Mouse (Mus musculus): ENCODE measurements around the gene Sorl1.

DNA sequence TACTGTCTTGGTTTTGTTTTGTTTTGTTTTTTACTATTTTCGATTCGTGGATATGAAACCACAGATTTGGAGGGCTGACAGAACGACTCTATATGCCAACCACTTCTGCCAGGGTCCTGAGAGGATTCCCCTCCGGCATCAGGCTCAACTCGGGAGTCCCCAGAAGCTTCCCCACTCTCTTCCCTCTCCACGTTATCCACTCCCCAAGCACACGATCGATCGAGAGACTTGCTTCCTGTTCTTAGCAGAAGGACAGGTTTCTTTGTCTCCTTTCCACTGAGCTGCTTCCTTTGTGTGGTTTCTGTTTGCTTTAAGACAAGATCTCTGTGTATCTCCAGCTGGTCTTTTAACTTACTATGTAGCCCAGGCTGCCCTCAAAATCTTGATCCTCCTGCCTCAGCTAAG, 90.0 kb downstream of the Sorl1 start:
- TF ChIP-seq POLR2A (IDR thresholded peaks at IDR 0.05; ENCODE audit: borderline replicate concordance, low read depth, low read length) (no peak), CTCF (IDR thresholded peaks at IDR 0.05; ENCODE audit: low read depth, low read length) (no peak)

Data from bone marrow macrophage, adult 2 months (primary cell).